Mouse (Mus musculus) lung, postnatal 0 days (tissue): ENCODE measurements around the gene Inpp5b.

Source experiments
- CTCF ChIP-seq: IDR thresholded peaks from 2 replicates; pipeline ENCODE4 v1.5.1; 2016; ENCODE audit warnings: antibody characterized with exemption, mild to moderate bottlenecking
- EP300 ChIP-seq: IDR thresholded peaks from 2 replicates; pipeline ENCODE4 v1.6.1; 2016; ENCODE audit warnings: antibody characterized with exemption, mild to moderate bottlenecking, control low read depth

GRCm38 (mm10) chr4:124695786-124696516 lies 45.7 kb upstream of the Inpp5b start:
- TF ChIP-seq CTCF (no peak), EP300 (no peak)
